Mouse (Mus musculus): Measurements from ENCODE around the gene Asic2. TPM values are rescaled to one million over a fixed set of nuclear protein-coding genes. Genes with fewer than 3 reads are reported as not detected.

Asic2 gene
- polyA plus RNA-seq, 1 experiment: not detected

DNA sequence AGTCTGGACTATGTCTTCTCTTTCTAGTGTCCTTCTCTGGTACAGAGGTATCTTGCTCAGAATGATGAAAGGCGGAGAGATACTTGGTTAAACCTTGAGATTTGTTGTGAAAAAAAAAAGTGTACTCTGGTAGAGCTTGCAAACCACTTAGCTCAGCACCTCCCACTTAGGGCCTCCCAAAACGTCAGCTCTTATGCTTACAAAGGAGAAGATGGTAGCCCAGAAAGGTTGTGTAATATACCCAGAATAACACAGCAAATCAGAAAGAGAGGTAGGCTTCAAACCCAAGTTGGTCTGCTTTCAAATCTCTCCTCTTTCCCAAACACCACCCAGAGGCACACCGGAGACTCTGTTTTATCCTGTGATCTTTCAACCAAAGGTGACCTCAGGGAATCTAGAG lies 936.1 kb downstream of the Asic2 start:
- H3K4me1 ChIP-seq (ENCODE audit: control insufficient read depth, insufficient read depth, insufficient read length, low read length): no peaks in the 10 kb centered on the region
- H3K4me3 ChIP-seq (ENCODE audit: insufficient read depth, low read depth, low read length): no peak overlapping the region
- no peak overlapping the region for H3K27ac ChIP-seq (replicated peaks; ENCODE audit: low read depth, low read length)

- Histone ChIP-seq H3K4me1 (ENCODE audit: control insufficient read depth, insufficient read depth, insufficient read length, low read length) (no peaks in the 10 kb centered on the region), H3K27ac (replicated peaks; ENCODE audit: low read depth, low read length) (no peak overlapping the region), H3K4me3 (ENCODE audit: insufficient read depth, low read depth, low read length) (no peak overlapping the region)
These were observed 953.5 kb downstream of the Asic2 start for GRCm38 (mm10) chr11:81014776-81015175.

DNA sequence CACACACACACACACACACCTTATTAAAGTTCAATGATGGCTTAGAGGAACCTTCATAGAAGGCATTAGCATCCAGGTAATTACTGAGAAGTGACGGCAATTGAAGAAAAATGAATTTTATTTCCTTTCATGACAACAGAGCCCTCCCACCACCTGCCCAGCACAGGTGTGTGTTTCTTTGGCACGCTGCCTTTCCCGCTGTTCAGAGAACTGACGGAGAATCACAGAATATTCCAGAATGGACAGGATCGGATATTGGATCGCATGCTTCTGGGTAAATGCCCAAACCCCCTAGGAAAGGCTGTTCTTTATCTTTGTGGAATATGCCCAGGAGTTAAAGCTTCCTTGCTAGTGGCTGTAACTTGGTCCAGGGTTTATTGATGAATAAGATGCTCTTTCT lies 954.8 kb downstream of the Asic2 start:
- Histone ChIP-seq H3K27ac (replicated peaks; ENCODE audit: low read depth, low read length) (no peak overlapping the region), H3K4me3 (ENCODE audit: insufficient read depth, low read depth, low read length) (no peak overlapping the region), H3K4me1 (ENCODE audit: control insufficient read depth, insufficient read depth, insufficient read length, low read length) (no peaks in the 10 kb centered on the region)

DNA sequence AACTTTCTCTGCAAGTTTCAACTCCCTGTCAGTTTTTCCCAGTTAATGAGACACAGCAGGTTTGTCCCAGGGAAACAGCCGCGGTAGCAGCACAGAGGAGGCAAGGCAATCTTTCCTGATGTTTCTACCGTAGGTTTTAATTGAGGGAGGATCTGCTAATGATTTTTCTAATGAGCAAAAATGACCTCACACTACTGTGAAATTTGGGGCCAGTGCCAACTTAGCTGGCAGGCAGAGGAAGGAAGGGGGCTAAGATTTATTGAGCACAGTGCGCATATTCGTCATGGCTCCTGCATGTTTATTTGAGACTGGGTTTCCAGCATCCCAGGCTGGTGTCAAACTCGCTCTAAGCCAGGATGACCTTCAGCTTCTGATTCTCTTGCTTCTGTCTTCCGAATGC lies 957.5 kb downstream of the Asic2 start:
- no peak overlapping the region for H3K4me3 ChIP-seq (ENCODE audit: insufficient read depth, low read depth, low read length)
- H3K4me1 ChIP-seq (ENCODE audit: control insufficient read depth, insufficient read depth, insufficient read length, low read length): no peaks in the 10 kb centered on the region
- H3K27ac ChIP-seq (replicated peaks; ENCODE audit: low read depth, low read length): no peak overlapping the region

DNA sequence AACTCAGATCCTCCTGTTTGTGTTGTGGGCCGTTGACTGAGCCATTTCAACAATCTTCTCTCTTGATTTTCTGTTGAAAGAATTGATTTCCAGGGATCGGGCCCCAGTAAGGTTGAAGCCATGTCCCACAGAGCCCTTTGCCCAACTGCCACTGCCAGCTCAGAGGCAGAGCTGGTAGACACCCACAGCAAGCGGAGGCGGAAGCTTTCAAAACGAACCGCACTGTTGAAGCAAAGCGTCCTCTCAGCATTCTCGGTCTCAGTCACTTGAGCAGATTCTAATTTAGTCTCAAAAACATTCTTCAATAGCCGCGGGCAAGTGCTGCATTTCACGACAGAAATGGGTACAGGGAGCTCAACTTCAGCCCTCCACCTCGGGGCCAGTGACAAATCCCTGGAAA lies 958.9 kb downstream of the Asic2 start:
- Histone ChIP-seq H3K4me1 (ENCODE audit: control insufficient read depth, insufficient read depth, insufficient read length, low read length) (no peaks in the 10 kb centered on the region), H3K4me3 (ENCODE audit: insufficient read depth, low read depth, low read length) (no peak overlapping the region), H3K27ac (replicated peaks; ENCODE audit: low read depth, low read length) (no peak overlapping the region)

GRCm38 (mm10) chr11:81005831-81006230 lies 962.4 kb downstream of the Asic2 start:
- Histone ChIP-seq H3K27ac (replicated peaks; ENCODE audit: low read depth, low read length) (no peak overlapping the region), H3K4me1 (ENCODE audit: control insufficient read depth, insufficient read depth, insufficient read length, low read length) (no peaks in the 10 kb centered on the region), H3K4me3 (ENCODE audit: insufficient read depth, low read depth, low read length) (no peak overlapping the region)

DNA sequence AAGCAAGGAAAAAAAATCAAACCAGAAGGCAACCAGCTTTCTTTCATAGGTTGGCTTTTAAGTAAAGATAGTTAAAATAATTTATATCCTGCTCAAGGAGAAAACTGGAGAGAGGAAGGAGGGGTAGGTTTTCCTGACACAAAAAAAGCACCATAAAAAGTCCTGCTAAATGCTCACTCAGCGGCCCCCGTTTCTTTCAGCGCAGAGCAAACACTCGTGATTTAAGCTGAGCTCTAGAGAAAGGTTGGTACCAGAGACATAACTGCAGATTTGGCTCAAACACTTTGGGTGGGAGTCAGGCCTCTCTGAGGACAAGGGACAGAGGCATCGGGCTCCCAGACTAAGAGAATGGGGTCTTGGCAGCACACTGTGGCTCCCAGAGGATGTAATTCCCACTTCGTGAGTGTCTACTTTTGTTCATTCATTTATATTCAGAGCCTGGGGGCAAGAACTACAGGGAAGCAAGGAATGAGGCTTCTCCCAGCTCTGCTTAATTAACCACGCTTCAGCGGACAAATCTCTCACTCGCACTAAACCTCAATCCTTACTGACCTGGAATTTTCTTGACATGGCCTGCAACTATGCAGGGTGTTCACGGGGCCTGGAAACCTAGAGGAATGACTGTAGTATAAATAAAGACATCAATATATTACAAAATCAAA lies 965.4 kb downstream of the Asic2 start:
- Histone ChIP-seq H3K27ac (replicated peaks; ENCODE audit: low read depth, low read length) (no peak overlapping the region), H3K4me1 (ENCODE audit: control insufficient read depth, insufficient read depth, insufficient read length, low read length) (no peaks in the 10 kb centered on the region), H3K4me3 (ENCODE audit: insufficient read depth, low read depth, low read length) (no peak overlapping the region)

DNA sequence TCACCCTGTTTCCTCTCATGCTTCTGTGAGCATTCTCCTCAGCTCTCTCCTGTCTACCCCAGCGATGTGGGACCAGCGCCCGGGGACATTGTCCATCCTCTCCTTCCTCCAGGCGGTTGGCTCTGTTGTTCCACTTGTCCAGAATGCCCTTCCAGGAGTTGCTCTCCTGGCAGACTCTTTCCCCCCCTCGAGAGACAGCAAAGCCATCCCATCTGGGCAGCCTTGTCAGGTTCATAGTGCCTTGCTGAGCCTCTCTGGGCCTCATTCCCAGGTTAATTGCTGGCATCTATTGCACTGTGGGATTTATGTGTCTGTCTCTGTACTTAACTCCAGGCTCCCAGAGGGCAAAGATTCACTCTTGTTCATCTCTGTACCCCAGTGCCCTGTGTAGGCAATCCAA lies 972.6 kb downstream of the Asic2 start:
- H3K4me1 ChIP-seq (ENCODE audit: control insufficient read depth, insufficient read depth, insufficient read length, low read length): no peaks in the 10 kb centered on the region
- no peak overlapping the region for H3K4me3 ChIP-seq (ENCODE audit: insufficient read depth, low read depth, low read length)
- H3K27ac ChIP-seq (replicated peaks; ENCODE audit: low read depth, low read length): no peak overlapping the region

- no peaks in the 10 kb centered on the region for H3K4me1 ChIP-seq (ENCODE audit: control insufficient read depth, insufficient read depth, insufficient read length, low read length)
- H3K4me3 ChIP-seq (ENCODE audit: insufficient read depth, low read depth, low read length): no peak overlapping the region
- H3K27ac ChIP-seq (replicated peaks; ENCODE audit: low read depth, low read length): no peak overlapping the region
These were observed 984.7 kb downstream of the Asic2 start for GRCm38 (mm10) chr11:80983530-80983929.

GRCm38 (mm10) chr11:80976239-80976855 lies 991.9 kb downstream of the Asic2 start:
- H3K4me1 ChIP-seq (ENCODE audit: control insufficient read depth, insufficient read depth, insufficient read length, low read length): peaks cover 8% of the 10 kb centered on the region; the same call in 1 of the 2 replicates
- H3K4me3 ChIP-seq (ENCODE audit: insufficient read depth, low read depth, low read length): no peak overlapping the region
- H3K27ac ChIP-seq (replicated peaks; ENCODE audit: low read depth, low read length): no peak overlapping the region

DNA sequence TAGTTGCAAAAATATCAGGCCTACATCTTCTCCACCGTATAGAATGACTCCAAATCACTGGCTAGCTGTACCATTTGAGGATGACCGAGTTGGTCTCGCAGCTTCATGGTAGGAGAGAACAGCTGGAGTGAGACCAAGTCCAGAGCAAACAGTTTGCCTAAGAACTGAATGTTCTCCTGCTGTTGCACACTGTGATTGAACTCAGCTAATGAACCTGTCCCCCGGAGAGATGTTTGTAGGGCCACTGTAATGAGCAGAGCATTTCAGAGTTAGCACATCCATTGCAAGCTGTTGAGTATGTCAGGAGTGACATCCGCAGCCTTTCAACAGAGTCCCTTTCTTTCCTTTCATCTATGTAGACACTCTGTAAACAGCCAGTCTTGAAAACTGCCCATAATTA lies 993.6 kb downstream of the Asic2 start:
- H3K4me1 ChIP-seq (ENCODE audit: control insufficient read depth, insufficient read depth, insufficient read length, low read length): peaks cover 8% of the 10 kb centered on the region; the same call in 1 of the 2 replicates
- no peak overlapping the region for H3K4me3 ChIP-seq (ENCODE audit: insufficient read depth, low read depth, low read length)
- H3K27ac ChIP-seq (replicated peaks; ENCODE audit: low read depth, low read length): no peak overlapping the region

- Histone ChIP-seq H3K4me1 (ENCODE audit: control insufficient read depth, insufficient read depth, insufficient read length, low read length) (peaks cover 8% of the 10 kb centered on the region; the same call in 1 of the 2 replicates), H3K4me3 (ENCODE audit: insufficient read depth, low read depth, low read length) (no peak overlapping the region), H3K27ac (replicated peaks; ENCODE audit: low read depth, low read length) (no peak overlapping the region)
These were observed 994.3 kb downstream of the Asic2 start for GRCm38 (mm10) chr11:80973976-80974375.

DNA sequence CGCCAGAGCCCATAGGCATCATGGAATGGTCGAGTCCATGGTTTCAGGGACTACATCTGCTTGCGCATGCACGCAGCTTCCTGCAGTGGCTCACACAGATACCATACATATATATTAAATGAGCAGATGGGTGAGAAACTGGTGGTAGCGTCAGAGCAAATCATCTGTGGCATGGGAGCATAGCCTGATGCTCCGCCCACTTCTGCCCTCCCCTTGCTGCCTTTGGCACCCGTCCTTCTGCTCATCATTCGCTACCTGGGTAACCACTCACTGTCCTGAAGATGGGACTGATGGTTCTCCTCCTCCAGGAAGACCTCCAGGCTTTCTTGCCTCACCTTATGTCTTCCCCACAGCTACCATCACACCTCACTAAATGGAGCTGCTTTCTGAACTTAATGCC lies 995.0 kb downstream of the Asic2 start:
- H3K4me1 ChIP-seq (ENCODE audit: control insufficient read depth, insufficient read depth, insufficient read length, low read length): peaks cover 8% of the 10 kb centered on the region; the same call in 1 of the 2 replicates
- H3K27ac ChIP-seq (replicated peaks; ENCODE audit: low read depth, low read length): no peak overlapping the region
- H3K4me3 ChIP-seq (ENCODE audit: insufficient read depth, low read depth, low read length): no peak overlapping the region

- Histone ChIP-seq H3K4me1 (ENCODE audit: control insufficient read depth, insufficient read depth, insufficient read length, low read length) (no peaks in the 10 kb centered on the region), H3K27ac (replicated peaks; ENCODE audit: low read depth, low read length) (no peak overlapping the region), H3K4me3 (ENCODE audit: insufficient read depth, low read depth, low read length) (no peak overlapping the region)
These were observed 1000.7 kb downstream of the Asic2 start for GRCm38 (mm10) chr11:80967544-80967943.

DNA sequence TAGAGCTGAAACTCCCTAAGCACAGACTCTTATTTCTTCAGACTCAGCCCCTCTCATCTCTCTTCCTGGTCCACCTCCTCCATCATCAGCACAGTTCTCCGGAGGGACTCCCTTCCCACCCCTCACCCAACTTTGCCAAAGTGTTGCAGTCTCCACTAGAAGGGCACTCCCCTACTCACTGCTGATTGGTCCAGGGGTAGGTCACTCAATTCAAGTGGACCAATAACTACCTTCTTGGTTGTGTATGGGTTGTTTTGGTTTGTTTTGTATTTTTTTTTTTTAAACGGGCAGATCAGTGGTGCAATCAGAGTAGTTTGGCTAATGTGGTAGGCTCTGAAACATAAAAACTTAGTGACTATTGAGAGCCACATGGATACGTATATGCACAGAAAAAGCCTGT lies 1002.2 kb downstream of the Asic2 start:
- no peak overlapping the region for H3K4me3 ChIP-seq (ENCODE audit: insufficient read depth, low read depth, low read length)
- H3K4me1 ChIP-seq (ENCODE audit: control insufficient read depth, insufficient read depth, insufficient read length, low read length): no peaks in the 10 kb centered on the region
- H3K27ac ChIP-seq (replicated peaks; ENCODE audit: low read depth, low read length): no peak overlapping the region

DNA sequence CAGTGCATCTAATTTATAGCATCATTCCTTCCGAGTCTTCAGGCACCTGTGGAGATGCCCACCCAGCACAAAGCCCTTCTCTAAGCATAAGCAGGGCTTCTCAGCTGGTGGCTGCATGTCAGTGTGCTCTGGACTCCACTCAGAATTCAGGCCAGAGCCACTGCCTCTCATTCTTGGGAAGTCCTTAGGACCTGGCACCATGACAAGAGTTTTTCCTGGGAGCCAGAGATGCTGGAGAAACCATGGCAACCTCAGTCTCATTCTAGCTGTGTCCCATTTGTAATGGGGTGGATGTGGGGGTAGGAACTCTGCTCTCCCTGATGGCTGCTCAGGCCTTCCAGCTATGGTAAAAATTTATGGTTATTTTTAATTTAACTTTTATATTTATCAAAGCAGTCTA lies 1006.9 kb downstream of the Asic2 start:
- no peak overlapping the region for H3K4me3 ChIP-seq (ENCODE audit: insufficient read depth, low read depth, low read length)
- H3K4me1 ChIP-seq (ENCODE audit: control insufficient read depth, insufficient read depth, insufficient read length, low read length): no peaks in the 10 kb centered on the region

More for the DNA sequence above, 1006.9 kb downstream of the Asic2 start:
- no peak overlapping the region for H3K27ac ChIP-seq (replicated peaks; ENCODE audit: low read depth, low read length)

Measured in brown adipose tissue, adult 24 weeks (tissue).